Mouse (Mus musculus) megakaryocyte progenitor cell, adult 5-6 weeks (primary cell): ENCODE data around the gene Stk33. TPM values are rescaled to one million over a fixed set of nuclear protein-coding genes. Genes with fewer than 3 reads are reported as not detected.

Source experiments
- ATAC-seq: replicated peaks from 2 replicates; pipeline ENCODE4 v1.8.0; 2016; ENCODE audit warnings: mild to moderate bottlenecking, moderate TSS enrichment, inconsistent platforms; ENCODE audit not compliant: poor library complexity
- total RNA-seq, 2 experiments: library from RNA; stranded (forward) in 1 of 2; stranded (reverse) in 1 of 2; fragments of 157-497, 149-512 nt in 1 of 2; fragments of 200-1000 nt in 1 of 2; gene quantifications; 2 replicates each; pipeline versions ENCODE4 v1.2.3 to v1.2.4; 2015 to 2017

The Stk33 gene
- total RNA-seq, 2 experiments from 2014 or later: not detected

DNA sequence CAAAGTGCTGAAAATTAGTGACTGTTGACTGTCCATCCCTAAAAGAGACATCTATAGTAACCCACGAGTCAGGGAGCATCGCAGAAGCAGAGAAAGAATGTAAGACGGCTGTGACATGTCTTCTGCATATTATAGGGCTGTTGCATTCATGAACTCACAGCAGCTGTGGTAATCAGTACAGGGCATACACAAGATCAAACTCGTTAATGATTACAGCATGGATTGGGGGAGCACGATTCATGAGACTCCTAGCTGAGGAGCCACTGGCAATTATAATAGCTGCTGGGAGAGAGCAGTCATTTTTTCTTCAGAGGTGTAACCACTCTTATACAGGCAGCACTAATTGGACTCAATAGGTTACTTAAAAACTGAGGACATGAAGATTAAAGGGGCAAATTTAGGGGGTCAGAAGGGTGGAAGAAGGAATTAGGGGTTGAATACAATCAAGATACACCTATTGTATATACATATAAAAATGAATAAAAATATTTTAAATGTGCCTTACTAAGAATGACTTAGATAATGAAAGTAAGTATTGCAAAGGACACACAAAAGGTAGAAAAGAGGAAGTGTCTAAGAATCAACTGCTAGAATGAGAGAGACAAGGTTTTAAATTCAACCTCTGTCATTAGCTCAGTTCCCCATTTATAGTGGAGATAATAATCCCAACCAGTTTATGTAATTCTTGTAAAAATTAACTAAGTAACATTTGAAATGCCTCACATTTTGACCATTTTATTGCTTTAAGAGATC lies 80.3 kb downstream of the Stk33 start:
- ATAC-seq: peak; percentile 87

DNA sequence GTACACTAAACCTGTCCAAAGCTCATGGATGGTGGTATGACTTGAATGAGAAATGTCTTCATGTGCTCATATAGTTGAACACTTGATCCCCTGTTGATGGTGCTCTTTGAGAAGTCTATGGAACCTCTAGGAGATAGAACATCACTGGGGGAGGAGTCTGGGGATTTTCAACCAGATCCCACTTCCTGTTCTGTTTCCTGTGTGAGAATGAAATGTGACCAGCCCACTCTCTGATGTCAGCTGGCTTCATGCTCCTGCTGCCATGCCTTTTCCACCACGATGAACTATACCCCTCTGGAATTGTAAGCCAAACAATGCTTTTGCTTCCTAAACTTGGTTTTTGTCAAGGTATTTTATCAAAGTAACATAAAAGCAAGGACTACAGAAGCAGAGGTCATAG lies 81.0 kb downstream of the Stk33 start:
- peak; percentile 72 for ATAC-seq

DNA sequence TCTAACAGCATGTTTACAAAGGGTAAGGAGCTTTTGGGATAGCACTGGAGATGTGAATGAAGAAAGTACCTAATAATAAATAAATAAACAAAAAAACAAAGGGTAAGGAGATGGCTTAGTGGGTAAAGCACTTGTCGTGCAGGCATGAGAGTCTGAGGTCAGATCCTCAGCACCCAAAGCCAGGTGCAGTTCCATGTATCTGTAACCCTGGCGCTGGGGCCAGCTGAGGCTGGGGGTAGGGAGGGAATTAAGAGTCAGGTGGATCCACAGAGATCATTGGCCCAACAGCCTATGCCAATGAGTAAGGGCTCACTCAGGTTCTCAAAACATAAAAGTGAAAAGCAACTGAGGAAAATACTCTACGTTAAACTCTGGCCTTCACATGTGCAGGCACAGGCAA lies 91.6 kb downstream of the Stk33 start:
- no peak for ATAC-seq

DNA sequence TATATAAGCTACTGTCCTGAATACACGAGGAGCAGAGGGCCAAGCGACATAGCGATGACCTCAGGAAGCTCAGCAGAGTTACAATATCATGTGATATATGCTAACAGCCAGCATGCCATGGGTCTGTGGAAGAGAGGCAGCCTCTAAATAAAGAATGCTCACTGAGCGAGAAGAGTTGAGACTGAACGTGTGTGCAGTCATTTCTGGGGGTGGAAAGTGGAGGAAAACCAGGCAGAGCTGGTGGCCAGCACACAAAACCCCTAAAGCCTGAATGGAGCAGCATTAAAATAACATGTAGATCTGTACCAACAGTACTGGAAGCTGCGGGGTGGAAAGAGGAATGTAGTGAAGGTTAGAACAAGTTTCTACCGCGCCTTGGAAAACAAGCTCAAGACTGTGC lies 107.2 kb downstream of the Stk33 start:
- ATAC-seq: no peak

DNA sequence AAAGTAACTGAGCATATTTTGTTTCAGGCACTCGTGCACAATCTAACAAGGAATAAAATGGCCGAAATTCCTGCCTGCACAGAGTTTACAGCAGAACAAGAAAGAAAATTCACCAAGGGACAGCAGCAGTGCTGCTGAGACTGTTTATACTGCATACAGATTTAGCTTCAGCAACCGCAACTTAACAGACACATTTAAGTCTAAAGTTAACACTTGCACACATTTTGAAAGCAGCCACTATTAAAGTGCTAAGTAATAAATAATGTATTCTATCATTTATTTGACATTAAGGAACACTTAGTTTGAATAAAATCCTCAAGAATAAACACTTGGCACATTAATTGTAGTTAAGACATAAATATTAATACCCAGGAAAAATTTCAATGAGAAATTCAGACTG lies 110.1 kb downstream of the Stk33 start:
- no peak for ATAC-seq

DNA sequence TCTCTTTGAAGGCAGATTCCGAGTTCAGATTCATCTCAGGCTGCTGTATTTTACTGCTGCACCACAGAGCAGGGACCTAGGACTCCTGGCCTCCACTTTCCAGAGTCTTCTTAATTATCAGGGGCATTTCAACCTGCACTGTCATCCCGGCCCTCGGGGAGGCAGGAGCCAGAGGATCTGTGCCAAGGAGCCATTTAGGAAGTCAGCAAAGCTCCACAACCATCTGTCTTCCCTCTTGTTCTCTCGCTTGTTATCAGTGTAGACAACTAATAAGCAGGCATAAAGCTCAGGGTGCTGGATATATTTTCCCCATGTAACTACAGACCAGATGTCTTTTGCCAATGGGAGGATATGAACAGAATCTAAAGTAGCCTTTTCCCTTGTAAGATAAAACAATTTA lies 112.1 kb downstream of the Stk33 start:
- ATAC-seq: no peak

DNA sequence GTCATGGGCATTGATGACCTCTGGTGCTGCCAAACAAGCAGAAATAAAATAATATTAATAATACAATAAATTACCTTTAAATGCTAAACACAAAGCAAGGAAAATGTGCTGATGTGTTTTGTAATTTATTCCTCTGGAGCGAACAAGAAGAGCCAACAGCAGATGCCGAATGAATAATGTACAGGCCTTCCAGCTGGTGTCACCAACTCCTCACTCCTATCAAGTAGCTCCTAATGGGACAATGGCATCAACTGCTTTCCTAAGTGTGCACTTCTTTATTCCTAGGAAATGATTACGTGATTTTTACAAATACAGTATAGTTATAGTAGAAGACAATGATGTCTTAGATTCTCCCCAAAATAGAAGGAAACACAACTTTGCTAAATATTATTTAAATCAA lies 113.2 kb downstream of the Stk33 start:
- ATAC-seq: no peak

DNA sequence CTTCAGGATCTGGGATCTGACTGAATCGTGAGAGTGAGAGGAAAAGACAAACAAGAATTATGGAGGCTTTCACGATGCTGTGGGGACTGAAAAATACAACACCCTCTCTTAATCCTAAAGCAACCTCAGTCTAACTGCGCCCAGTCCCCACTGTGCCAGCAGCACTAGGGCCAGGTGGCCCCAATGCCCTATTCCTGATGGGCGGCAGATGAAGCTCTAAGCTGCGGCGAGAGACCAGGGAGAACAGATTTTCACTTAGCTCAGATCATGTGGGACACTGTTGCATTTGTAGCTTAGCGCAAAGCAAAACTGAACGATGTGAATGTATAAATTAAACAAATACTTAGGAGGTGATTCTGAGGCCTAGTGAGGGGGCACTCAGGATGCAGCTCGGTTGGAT lies 113.7 kb downstream of the Stk33 start:
- no peak for ATAC-seq

DNA sequence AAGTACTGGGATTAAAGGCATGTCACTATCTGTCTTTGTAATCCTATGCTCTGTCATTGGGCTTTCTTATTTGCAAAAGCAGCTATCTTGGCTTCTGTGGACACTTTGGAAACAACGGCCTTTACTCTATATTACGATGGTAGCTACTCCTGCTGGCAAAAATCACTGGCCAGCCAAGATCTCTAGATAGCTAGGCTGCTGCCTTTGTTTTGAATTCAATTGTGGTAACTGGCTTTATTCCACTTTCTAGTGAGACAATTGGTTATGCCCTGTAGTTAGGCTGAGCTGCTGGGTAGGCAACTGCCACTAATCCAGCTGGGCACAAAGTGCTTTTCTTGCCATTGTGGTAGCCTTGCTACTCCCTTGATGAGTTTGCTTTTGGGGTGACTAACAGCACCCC lies 129.4 kb downstream of the Stk33 start:
- no peak for ATAC-seq

DNA sequence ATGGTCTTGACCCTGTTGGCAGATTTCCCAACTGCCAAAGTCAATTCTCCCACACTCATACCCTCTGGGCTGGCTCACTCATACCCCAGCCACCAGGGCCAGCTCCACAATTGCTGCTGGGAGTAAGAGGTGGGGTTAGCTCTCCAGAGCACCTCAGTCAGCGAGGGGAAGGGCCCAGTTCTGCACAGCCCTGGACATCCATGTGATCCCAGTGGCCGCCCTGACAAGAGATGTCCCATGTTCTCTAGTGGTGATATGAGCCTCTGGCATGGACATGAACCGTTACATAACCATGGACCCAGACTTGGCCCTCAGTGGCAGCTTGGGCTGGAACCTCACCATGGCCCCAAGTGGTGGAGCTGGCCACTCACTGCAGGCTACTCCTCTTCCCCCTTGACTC lies 143.1 kb downstream of the Stk33 start:
- ATAC-seq: no peak

DNA sequence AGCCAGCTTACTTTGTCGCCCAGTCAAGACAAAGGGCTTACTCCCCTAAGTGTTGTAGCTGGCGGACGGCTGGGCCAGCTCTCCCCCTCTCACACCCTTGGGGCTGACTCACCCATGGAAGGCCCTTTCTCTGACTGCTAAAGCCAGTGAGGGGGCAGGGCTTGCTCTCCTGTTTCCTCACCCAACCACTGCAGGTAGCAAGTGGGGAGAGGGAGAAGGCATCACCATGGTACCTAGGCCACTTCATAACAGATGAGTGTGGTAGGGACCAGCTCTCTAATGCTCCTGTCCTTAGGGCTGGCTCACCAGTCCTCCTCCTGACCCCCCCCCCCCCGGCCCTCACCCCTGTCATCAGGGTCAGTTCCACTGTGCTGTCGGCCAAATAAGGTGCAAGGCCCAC lies 143.5 kb downstream of the Stk33 start:
- ATAC-seq: no peak

DNA sequence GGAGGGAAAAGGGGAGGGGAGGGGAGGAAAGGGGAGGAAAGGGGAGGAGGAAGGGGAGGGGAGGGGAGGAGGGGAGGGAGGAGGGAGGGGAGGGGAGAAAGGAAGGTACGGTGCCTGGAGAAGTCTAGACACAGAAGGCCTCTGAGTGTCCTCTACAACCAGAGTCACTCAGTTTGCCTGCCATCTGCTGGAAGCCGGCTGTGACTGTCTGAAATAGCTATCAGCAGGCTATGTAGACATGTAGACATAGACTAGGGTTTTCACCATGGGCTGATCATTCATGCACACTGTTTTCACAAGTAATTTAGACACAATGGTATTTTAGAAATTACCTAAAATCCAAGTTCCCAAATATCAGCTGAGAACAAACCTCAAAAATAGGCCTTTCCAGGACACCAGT lies 148.4 kb downstream of the Stk33 start:
- no peak for ATAC-seq

DNA sequence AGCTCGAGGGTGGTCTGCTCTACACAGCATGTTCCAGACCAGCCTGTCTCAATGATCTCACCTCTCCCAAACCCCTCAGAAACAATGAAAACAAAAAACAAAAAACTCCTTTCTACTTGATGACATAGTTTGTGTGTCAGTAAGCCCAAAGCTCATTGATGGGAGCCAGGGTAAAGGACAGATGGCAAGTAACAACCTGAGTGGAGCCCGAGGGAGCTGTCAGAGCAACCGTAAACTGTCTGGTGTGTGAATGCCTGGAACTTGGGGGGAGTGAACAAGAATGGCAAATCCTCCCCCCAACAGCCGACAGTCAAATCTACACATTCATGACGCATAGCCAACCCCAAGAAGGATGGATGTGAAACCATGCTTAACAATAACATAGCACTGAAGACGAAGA lies 149.8 kb downstream of the Stk33 start:
- ATAC-seq: no peak

DNA sequence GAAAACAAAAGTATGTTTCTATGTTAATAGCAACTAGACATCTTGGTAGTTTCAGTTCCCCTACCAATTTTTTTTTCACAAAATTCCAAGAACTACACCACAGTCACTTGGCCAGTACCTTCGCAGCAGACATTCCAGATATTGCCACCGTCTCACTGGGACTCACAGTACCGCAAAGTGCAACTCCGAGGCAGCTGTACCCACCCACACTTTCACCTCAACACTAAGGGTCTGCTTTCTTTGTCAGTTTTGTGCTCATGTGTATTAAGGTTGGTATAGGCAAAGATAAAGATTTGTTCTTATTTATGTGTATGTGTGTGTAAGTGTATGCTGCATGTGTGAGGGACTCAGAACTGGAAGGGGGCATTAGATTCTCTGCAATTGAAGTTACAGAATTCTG lies 156.8 kb downstream of the Stk33 start:
- ATAC-seq: no peak

DNA sequence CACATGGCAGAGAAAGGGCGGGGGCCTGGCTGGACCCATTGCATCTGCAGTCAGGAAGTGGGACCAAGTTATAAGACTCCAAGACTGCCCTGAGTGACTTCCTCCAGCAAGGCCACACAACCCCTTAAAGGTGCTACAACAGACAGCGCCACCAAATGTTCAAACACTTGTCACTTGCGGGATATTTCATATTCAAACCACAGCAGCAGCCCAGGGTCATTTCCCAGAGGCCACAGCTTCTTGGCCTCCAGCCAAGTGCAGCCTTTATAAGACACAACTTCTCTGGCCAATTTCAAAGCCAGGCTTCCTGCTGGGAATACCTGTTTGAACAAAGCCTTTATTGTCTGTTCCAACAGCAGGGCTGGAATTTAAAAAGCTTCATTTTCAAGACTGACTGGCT lies 162.3 kb downstream of the Stk33 start:
- ATAC-seq: peak; percentile 77

DNA sequence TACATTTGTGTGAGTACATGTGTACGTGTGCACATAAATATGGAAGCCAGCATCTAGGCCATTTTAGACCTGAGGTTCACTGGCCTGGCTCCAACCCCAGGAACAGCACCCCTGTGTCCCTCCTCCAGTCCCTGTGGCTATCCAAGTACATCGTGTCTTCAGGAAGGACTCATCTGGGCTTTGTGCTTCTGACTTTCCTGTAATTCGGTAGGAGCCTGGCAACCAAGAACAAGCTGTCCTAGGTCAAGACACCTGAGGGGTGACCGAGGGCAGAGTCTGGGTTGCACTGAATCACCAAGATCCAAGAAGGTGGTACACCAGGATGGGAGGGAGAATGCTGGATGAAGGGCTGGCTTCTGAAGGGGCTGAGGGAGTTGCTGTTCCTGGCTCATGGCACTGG lies 163.0 kb downstream of the Stk33 start:
- ATAC-seq: no peak

DNA sequence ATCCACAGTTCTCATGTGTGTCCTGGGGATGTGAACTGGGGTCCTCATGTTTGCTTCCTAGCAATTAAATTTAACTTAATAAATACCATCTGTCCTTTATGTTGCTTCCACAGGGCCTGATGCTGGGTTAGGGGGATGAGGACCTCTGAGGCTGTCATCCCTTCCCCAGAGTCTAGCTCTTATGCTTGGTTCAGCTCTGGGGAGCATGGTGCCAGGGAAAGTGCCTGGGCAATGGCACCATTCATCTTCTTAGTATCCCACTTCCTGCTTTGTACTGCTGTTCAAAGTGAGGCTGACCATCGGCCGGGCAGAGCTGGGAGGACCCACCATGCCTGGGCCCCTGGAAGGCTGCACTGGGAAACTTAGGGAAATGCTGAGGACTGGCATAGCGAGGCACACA lies 163.7 kb downstream of the Stk33 start:
- no peak for ATAC-seq

DNA sequence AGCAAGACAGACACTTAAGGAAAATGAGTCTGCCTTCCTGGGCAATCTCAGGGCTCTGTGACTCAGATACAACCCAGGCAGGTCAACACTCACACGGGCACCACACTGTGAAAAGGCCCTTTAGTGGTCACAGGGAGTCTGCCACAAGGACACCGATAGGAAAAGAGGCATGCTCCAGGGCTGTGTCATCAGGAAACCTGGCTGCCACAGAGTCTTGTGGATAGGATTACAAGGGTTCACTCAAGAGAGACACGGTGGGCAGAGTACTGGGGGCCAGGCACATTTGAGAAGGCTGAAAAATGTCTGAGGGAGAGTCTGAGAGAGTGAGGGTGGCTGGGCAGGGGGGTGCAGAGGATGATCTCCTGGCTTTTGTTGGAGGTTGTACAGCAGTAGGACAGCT lies 164.6 kb downstream of the Stk33 start:
- no peak for ATAC-seq

DNA sequence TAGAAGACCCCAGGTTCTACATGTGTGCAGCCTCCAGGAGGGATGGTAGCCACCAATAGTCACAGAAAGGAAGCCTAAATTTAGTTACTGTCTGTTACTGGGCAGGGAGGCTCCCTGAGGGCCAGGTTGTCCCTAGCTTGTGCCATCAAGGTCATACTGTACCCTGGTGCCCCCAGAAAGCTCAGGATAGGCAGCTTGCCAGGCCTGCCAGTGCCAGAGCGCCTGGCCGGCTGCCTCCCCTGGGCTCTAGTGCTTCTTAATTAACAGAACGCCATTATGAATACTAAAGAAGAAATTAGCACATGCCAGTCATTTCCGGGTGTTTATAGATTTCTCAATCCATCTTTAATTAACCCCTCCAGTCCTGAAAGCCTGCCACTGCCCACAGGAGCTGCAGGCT lies 169.8 kb downstream of the Stk33 start:
- ATAC-seq: no peak

DNA sequence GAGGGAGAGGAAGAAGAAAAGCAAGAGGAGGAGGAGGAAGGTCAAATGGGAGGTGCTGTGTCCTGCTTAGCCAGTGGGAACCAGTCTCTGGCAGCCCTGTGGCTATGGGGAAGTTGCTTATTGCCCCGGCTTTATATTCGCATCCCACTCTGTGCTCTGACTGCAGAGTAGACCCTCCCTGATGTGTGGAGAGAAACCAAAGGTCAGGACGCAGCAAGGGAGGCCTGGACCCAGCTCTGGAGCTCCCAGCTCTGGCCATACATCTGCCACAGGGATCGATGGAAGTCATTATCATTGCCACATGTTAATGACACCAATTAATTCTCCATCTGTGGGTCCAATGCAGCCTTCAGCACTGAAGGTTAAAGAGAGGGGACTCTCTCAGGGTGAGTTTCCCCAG lies 171.5 kb downstream of the Stk33 start:
- ATAC-seq: no peak

DNA sequence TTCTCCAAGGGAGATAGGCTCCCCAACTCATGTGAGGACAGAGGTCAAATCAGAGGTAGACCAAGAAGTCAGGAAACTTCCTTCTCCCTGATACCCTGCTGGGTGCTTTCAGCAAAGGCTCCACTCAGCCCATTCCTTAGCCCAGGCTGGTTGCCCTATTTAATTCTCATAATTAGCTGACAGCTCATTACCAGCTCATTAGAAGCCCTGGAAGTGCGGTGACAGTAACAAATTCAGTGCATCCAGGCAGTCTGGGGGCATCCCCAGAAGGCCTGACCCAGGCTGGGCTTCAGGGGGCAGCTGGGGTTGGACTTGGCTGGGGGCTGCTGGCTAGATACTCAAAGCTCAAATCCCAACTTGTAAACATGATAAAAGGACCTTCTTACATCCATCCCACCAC lies 172.7 kb downstream of the Stk33 start:
- ATAC-seq: no peak

DNA sequence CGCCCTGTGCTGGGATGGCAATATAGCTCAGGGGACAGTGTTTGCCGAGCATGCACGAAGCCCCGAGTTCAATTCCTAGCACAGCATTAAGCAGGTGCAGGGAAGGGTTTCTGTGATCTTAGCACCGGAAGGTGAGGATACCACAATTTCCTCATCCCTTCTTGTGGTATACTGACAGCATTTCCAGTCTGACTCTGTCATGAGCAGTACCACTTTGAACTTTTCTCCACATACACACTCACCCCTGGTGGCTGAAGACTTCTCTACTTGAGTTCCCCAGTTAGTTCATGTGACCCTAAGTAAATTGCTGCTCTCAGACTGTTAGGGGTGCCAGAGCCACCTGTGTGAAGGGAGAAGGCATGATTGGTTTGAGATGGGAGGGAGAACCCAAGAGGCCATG lies 173.3 kb downstream of the Stk33 start:
- peak; percentile 79 for ATAC-seq
